Mouse (Mus musculus) kidney, embryonic 14.5 days (tissue): ENCODE results near the gene C1s2. TPM values are rescaled to one million over a fixed set of nuclear protein-coding genes. Genes with fewer than 3 reads are reported as not detected.

Experiments
- ATAC-seq: fragments of 200-750 bp; cut with Nextera tagmentation; 2 replicates; pipeline ENCODE4 v1.8.0; 2017; ENCODE audit warnings: moderate number of reproducible peaks, mild to moderate bottlenecking, moderate TSS enrichment, moderate library complexity; ENCODE audit not compliant: low FRiP score, low TSS enrichment
- H3K27ac ChIP-seq: fragments of 300-500 bp; sonication (generic); 2 replicates; pipeline ENCODE4 v1.5.1; 2014; ENCODE audit warnings: low read depth, mild to moderate bottlenecking, low read length, moderate library complexity, mixed read lengths
- H3K27me3 ChIP-seq: fragments of 300-500 bp; sonication (generic); 2 replicates; pipeline ENCODE4 v1.6.1; 2014; ENCODE audit warnings: mild to moderate bottlenecking, low read length; ENCODE audit not compliant: control insufficient read depth, insufficient read depth
- H3K36me3 ChIP-seq: fragments of 300-500 bp; sonication (generic); 2 replicates; pipeline ENCODE4 v1.6.1; 2014; ENCODE audit warnings: low read length, mixed read lengths; ENCODE audit not compliant: control insufficient read depth, insufficient read depth
- H3K4me1 ChIP-seq: fragments of 300-500 bp; sonication (generic); 2 replicates; pipeline ENCODE4 v1.6.1; 2014; ENCODE audit warnings: low read length, mixed read lengths; ENCODE audit not compliant: control insufficient read depth, insufficient read depth
- H3K4me2 ChIP-seq: fragments of 300-500 bp; sonication (generic); replicated peaks from 2 replicates; pipeline ENCODE4 v1.6.1; 2014; ENCODE audit warnings: low read depth, mild to moderate bottlenecking, low read length
- H3K4me3 ChIP-seq: fragments of 300-500 bp; sonication (generic); 2 replicates; pipeline ENCODE4 v1.5.1; 2014; ENCODE audit warnings: mild to moderate bottlenecking, low read length
- H3K9ac ChIP-seq: fragments of 300-500 bp; sonication (generic); 2 replicates; pipeline ENCODE4 v1.6.1; 2014; ENCODE audit warnings: low read depth, mild to moderate bottlenecking, low read length, moderate library complexity
- H3K9me3 ChIP-seq: fragments of 300-500 bp; sonication (generic); 2 replicates; pipeline ENCODE4 v1.6.1; 2016; ENCODE audit warnings: low read length; ENCODE audit not compliant: control insufficient read depth
- WGBS: fragments of 180-500 bp; shearing (Covaris S2); extraction: QIAGEN DNeasy Blood & Tissue Kit; methylation state at CpG from one replicate; pipeline ENCODE4 v1.1.7; 2014; 5-methylcytosine and 5-hydroxymethylcytosine counted together
- polyA plus RNA-seq: library from polyadenylated mRNA; unstranded; fragments of >200 nt; fragmentation: Nextera tagmentation; extraction: Ambion mirVana; gene quantifications from 2 replicates; pipeline ENCODE4 v1.2.1, GENCODE M21; 2014

The C1s2 gene
- polyA plus RNA-seq, 1 experiment from 2014 or later, result 0.08 TPM

GRCm38 (mm10) chr6:124670281-124670900 lies 34.5 kb upstream of the C1s2 start:
- no peaks in the 10 kb centered on the region for H3K9me3 ChIP-seq
- no peak overlapping the region for H3K4me3 ChIP-seq
- H3K36me3 ChIP-seq, result no peaks in the 10 kb centered on the region
- H3K27me3 ChIP-seq, result no peaks in the 10 kb centered on the region
- no peak overlapping the region for H3K4me2 ChIP-seq
- no peak for ATAC-seq
- H3K9ac ChIP-seq, result no peak overlapping the region
- 85% methylated on average over 7 of the region's 7 CpGs for WGBS
- peaks cover 5% of the 10 kb centered on the region; the same call in 1 of the 2 replicates for H3K4me1 ChIP-seq
- no peak overlapping the region for H3K27ac ChIP-seq

GRCm38 (mm10) chr6:124669234-124669859 lies 33.5 kb upstream of the C1s2 start:
- no peak overlapping the region for H3K4me2 ChIP-seq
- no peaks in the 10 kb centered on the region for H3K27me3 ChIP-seq
- WGBS, result 77% methylated on average over 11 of the region's 11 CpGs
- H3K36me3 ChIP-seq, result no peaks in the 10 kb centered on the region
- no peak overlapping the region for H3K9ac ChIP-seq
- ATAC-seq, result no peak
- H3K27ac ChIP-seq, result no peak overlapping the region
- peaks cover 5% of the 10 kb centered on the region; the same call in 1 of the 2 replicates for H3K4me1 ChIP-seq
- H3K4me3 ChIP-seq, result no peak overlapping the region
- H3K9me3 ChIP-seq, result no peaks in the 10 kb centered on the region

GRCm38 (mm10) chr6:124665011-124665410 lies 29.1 kb upstream of the C1s2 start:
- Histone ChIP-seq H3K9me3 (no peaks in the 10 kb centered on the region), H3K27me3 (no peaks in the 10 kb centered on the region), H3K36me3 (no peaks in the 10 kb centered on the region), H3K4me2 (no peak overlapping the region), H3K4me1 (peaks cover 4% of the 10 kb centered on the region; the same call in 1 of the 2 replicates), H3K9ac (no peak overlapping the region), H3K4me3 (no peak overlapping the region), H3K27ac (no peak overlapping the region)
- 93% methylated on average over 10 of the region's 10 CpGs for WGBS
- ATAC-seq, result no peak

- Histone ChIP-seq H3K4me3 (peak overlapping the region; percentile 72; the same call in 1 of the 2 replicates), H3K4me2 (peak overlapping the region; percentile 79; the same call in 1 of the 2 replicates)
- ATAC-seq, result no peak
Measured at GRCm38 (mm10) chr6:124664256-124664655, 28.4 kb upstream of the C1s2 start.

GRCm38 (mm10) chr6:124663424-124663795 lies 27.5 kb upstream of the C1s2 start:
- Histone ChIP-seq H3K4me3 (peak overlapping the region; percentile 72), H3K9ac (peak overlapping the region; percentile 62), H3K4me1 (peaks cover 4% of the 10 kb centered on the region; the same call in 1 of the 2 replicates), H3K27me3 (no peaks in the 10 kb centered on the region), H3K4me2 (peak overlapping the region; percentile 79), H3K27ac (peak overlapping the region; percentile 30; the same call in 1 of the 2 replicates), H3K9me3 (no peaks in the 10 kb centered on the region), H3K36me3 (no peaks in the 10 kb centered on the region)
- no peak for ATAC-seq
- 16% methylated on average over 13 of the region's 13 CpGs for WGBS

More at GRCm38 (mm10) chr6:124664256-124664655, 28.4 kb upstream of the C1s2 start:
- H3K9ac ChIP-seq, result no peak overlapping the region
- 72% methylated on average over 7 of the region's 7 CpGs for WGBS
- H3K27ac ChIP-seq, result no peak overlapping the region
- H3K9me3 ChIP-seq, result no peaks in the 10 kb centered on the region
- H3K36me3 ChIP-seq, result no peaks in the 10 kb centered on the region
- no peaks in the 10 kb centered on the region for H3K27me3 ChIP-seq
- H3K4me1 ChIP-seq, result peaks cover 4% of the 10 kb centered on the region; the same call in 1 of the 2 replicates

- Histone ChIP-seq H3K9me3 (no peaks in the 10 kb centered on the region), H3K4me2 (peak within 1 kb of the TSS; percentile 79), H3K27ac (peak within 1 kb of the TSS; percentile 67), H3K36me3 (no peaks in the 10 kb centered on the region), H3K9ac (peak within 1 kb of the TSS; percentile 62), H3K4me3 (peak within 1 kb of the TSS; percentile 72), H3K4me1 (peaks cover 4% of the 10 kb centered on the region; the same call in 1 of the 2 replicates), H3K27me3 (no peaks in the 10 kb centered on the region)
- ATAC-seq, result peak; percentile 98
- WGBS, result under 1% methylated on average over 58 of the region's 87 CpGs
Measured at GRCm38 (mm10) chr6:124662477-124663423, 26.9 kb upstream of the C1s2 start, which contains the start of gene Lpcat3. TSS of gene Lpcat3 (plus strand) at chr6:124663027.

- H3K27ac ChIP-seq, result peak overlapping the region; percentile 67
- peak overlapping the region; percentile 50; the same call in 1 of the 2 replicates for H3K9ac ChIP-seq
- H3K9me3 ChIP-seq, result no peaks in the 10 kb centered on the region
- H3K27me3 ChIP-seq, result no peaks in the 10 kb centered on the region
- H3K36me3 ChIP-seq, result no peaks in the 10 kb centered on the region
- 33% methylated on average over 6 of the region's 6 CpGs for WGBS
- peak overlapping the region; percentile 72 for H3K4me3 ChIP-seq
- peak overlapping the region; percentile 79 for H3K4me2 ChIP-seq
- ATAC-seq, result no peak
- peaks cover 4% of the 10 kb centered on the region; the same call in 1 of the 2 replicates for H3K4me1 ChIP-seq
Measured at GRCm38 (mm10) chr6:124661995-124662394, 26.1 kb upstream of the C1s2 start.

- no peak overlapping the region for H3K4me2 ChIP-seq
- no peaks in the 10 kb centered on the region for H3K36me3 ChIP-seq
- no peak for ATAC-seq
- peaks cover 4% of the 10 kb centered on the region; the same call in 1 of the 2 replicates for H3K4me1 ChIP-seq
- no peak overlapping the region for H3K27ac ChIP-seq
- no peaks in the 10 kb centered on the region for H3K27me3 ChIP-seq
- H3K4me3 ChIP-seq, result no peak overlapping the region
- WGBS, result 97% methylated on average over 4 of the region's 4 CpGs
- no peaks in the 10 kb centered on the region for H3K9me3 ChIP-seq
- H3K9ac ChIP-seq, result no peak overlapping the region
Measured at GRCm38 (mm10) chr6:124661156-124661806, 25.4 kb upstream of the C1s2 start.
